Comparison of ENCODE assay signal across 9 mouse cellular contexts in the genomic region with DNA sequence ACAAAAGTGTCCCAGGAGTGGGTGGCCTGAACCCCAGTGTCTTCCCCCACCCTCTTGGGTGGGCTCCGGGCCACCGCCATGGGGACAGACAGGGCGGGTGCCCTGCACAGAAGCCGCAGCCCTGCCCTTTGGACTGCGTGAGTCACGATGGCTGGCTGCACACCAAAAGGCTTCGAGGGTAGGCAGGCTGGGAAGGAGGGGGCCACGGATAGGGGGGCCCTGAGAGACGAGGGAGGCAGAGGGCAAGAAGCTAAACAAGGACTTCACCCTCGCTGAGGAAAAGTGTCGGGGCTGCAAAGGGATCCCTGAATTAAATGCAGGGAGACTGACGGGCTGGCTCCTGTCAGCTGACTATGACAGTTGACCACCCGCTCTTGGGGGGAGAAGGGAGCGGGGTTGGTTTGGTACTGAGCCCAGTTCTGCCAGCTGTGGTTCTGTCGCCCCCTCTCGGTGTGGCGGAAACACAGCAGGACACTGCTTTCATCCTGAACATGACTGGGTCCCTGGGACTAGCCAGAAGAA. TPM values are rescaled to one million over a fixed set of nuclear protein-coding genes. Genes with fewer than 3 reads are reported as not detected.
A peak's percentile ranks its signal among the peaks of the same experiment; 100 is the strongest.
DNase-seq lines count a peak whose midpoint lies in the region; ATAC-seq and TF ChIP-seq lines count a peak whose summit lies in the region.
"Had no signal": no experiment of that assay in that cellular context is flagged by ENCODE, and none has a peak within 500 bp of the region (broad histone marks: within the 10 kb centered on the region; RNA-seq: fewer than 3 reads in every experiment).

No protein-coding gene starts in this region.

- peaks cover 9% of the 10 kb centered on the region for H3K27me3 ChIP-seq in midbrain, embryonic 10.5 days (ENCODE audit: low read depth, poor library complexity, severe bottlenecking)
- H3K27me3 ChIP-seq in midbrain, embryonic 11.5 days (ENCODE audit: control insufficient read depth, insufficient read depth, low read length): no peaks in the 10 kb centered on the region
- 0 out of 2 replicates have a peak, but pooled peaks cover under 1% of the 10 kb centered on the region for H3K27me3 ChIP-seq in hindbrain, embryonic 15.5 days

- H3K4me1 ChIP-seq in midbrain, embryonic 10.5 days: peaks cover 13% of the 10 kb centered on the region
- no peaks in the 10 kb centered on the region for H3K4me1 ChIP-seq in midbrain, embryonic 11.5 days (ENCODE audit: control insufficient read depth, insufficient read depth, low read length)
- peaks cover under 1% of the 10 kb centered on the region for H3K4me1 ChIP-seq in hindbrain, embryonic 15.5 days (replicated peaks)
- peaks cover 7% of the 10 kb centered on the region; the same call in 1 of the 2 replicates for H3K4me1 ChIP-seq in lung, adult 2 months (ENCODE audit: control insufficient read depth, insufficient read depth, low read length)

- TF ChIP-seq POLR2A in lung, adult 2 months (IDR thresholded peaks at IDR 0.05; ENCODE audit: borderline replicate concordance, extremely low read depth, low read depth, low read length): no peak

- intact Hi-C loops in gastrocnemius, adult 2 months (cut with DNase I): no loop called here
- intact Hi-C loops in left cerebral cortex, postnatal 14 days (cut with DNase I): no loop called here

- no peak overlapping the region for H3K9ac ChIP-seq in midbrain, embryonic 11.5 days (ENCODE audit: low read length)
- H3K9ac ChIP-seq in hindbrain, embryonic 15.5 days: no peak overlapping the region

- H3K4me3 ChIP-seq in midbrain, embryonic 10.5 days: no peak overlapping the region
- H3K4me3 ChIP-seq in midbrain, embryonic 11.5 days (ENCODE audit: low read depth, low read length): no peak overlapping the region
- peak overlapping the region; percentile 60 for H3K4me3 ChIP-seq in gastrocnemius, adult 2 months
- H3K4me3 ChIP-seq in hindbrain, embryonic 15.5 days: no peak overlapping the region
- H3K4me3 ChIP-seq in lung, adult 2 months (replicated peaks; ENCODE audit: extremely low read depth, low read depth, low read length): peak overlapping the region; percentile 8

- WGBS in midbrain, embryonic 10.5 days: 39% methylated on average over 17 of the region's 17 CpGs
- WGBS in midbrain, embryonic 11.5 days: 37% methylated on average over 17 of the region's 17 CpGs
- WGBS in hindbrain, embryonic 15.5 days: 31% methylated on average over 17 of the region's 17 CpGs
- WGBS in lung, adult 2 months: 23% methylated on average over 17 of the region's 17 CpGs

- peak overlapping the region; percentile 52; the same call in 1 of the 2 replicates for H3K27ac ChIP-seq in midbrain, embryonic 10.5 days (replicated peaks)
- no peak overlapping the region for H3K27ac ChIP-seq in midbrain, embryonic 11.5 days (ENCODE audit: low read depth, low read length)
- H3K27ac ChIP-seq in gastrocnemius, adult 2 months: peak overlapping the region; percentile 74
- H3K27ac ChIP-seq in hindbrain, embryonic 15.5 days (replicated peaks): no peak overlapping the region

- H3K9me3 ChIP-seq in midbrain, embryonic 10.5 days (replicated peaks): no peaks in the 10 kb centered on the region
- H3K9me3 ChIP-seq in midbrain, embryonic 11.5 days (ENCODE audit: control insufficient read depth, low read length): no peaks in the 10 kb centered on the region
- H3K9me3 ChIP-seq in hindbrain, embryonic 15.5 days: no peaks in the 10 kb centered on the region

- no peaks in the 10 kb centered on the region for H3K36me3 ChIP-seq in midbrain, embryonic 10.5 days
- no peaks in the 10 kb centered on the region for H3K36me3 ChIP-seq in midbrain, embryonic 11.5 days (ENCODE audit: control insufficient read depth, insufficient read depth, low read length)
- no peaks in the 10 kb centered on the region for H3K36me3 ChIP-seq in hindbrain, embryonic 15.5 days

- peak; percentile 52 for TF ChIP-seq CTCF in gastrocnemius, adult 2 months (IDR thresholded peaks at IDR 0.05)
- TF ChIP-seq CTCF in lung, adult 2 months (IDR thresholded peaks at IDR 0.05; ENCODE audit: insufficient read depth, low read length): peak; percentile 41

- H3K4me2 ChIP-seq in midbrain, embryonic 11.5 days: no peak overlapping the region
- H3K4me2 ChIP-seq in hindbrain, embryonic 15.5 days: peak overlapping the region; percentile 27

- no peak for ATAC-seq in midbrain, embryonic 11.5 days (ENCODE audit: low FRiP score)
- ATAC-seq in hindbrain, embryonic 15.5 days (ENCODE audit: low FRiP score, low read depth): 0 out of 2 replicates have a peak, but pooled peaks have one; percentile 66

- DNase-seq in midbrain, embryonic 10.5 days (ENCODE audit: low spot score): no peak
- DNase-seq in midbrain, embryonic 11.5 days (ENCODE audit: low spot score, missing footprints): no peak
- DNase-seq in gastrocnemius, adult 2 months: peak; percentile 74
- peak; percentile 50 for DNase-seq in lung, adult 2 months
- no peak for DNase-seq in frontal cortex, adult 2 months (ENCODE audit: extremely low spot score in 1 of 2, low spot score in 1 of 2)
- no peak for DNase-seq in left cerebral cortex, postnatal 14 days (ENCODE audit: low spot score in 2 of 2)
- DNase-seq in layer of hippocampus, adult 8-10 months (ENCODE audit: low spot score in 2 of 2): no peak

RNA-seq across cellular contexts. Expression of gene Mlph, which starts 5.2 kb away (rescaled TPM):
- 0.14 and 0.20 TPM in 2 replicates for polyA plus RNA-seq in midbrain, embryonic 10.5 days (2016; fragmentation: Nextera tagmentation; extraction: Ambion mirVana)
- 0.10 and 0.33 TPM in 2 replicates for polyA plus RNA-seq in midbrain, embryonic 11.5 days (2014; fragmentation: Nextera tagmentation; extraction: Ambion mirVana)
- total RNA-seq in gastrocnemius, adult 2 months (2021): under 1 TPM; 0.20 to 0.25 TPM
- polyA plus RNA-seq in hindbrain, embryonic 15.5 days (2015; fragmentation: Nextera tagmentation; extraction: Ambion mirVana): 0.29 and 0.35 TPM in 2 replicates
- 10.3 and 13.5 TPM in 2 replicates for polyA plus RNA-seq in lung, adult 2 months (2012; rRNA removed)
- polyA plus RNA-seq in frontal cortex, adult 2 months (2012; rRNA removed): 0.69 and 1.2 TPM in 2 replicates
- under 1 TPM; 0.51 to 0.64 TPM for total RNA-seq in left cerebral cortex, postnatal 14 days (2021)
- 1 to 10 TPM; 1.6 to 5.2 (median 3.5) TPM for total RNA-seq in layer of hippocampus, adult 8-10 months (2022)

RNA-seq across cellular contexts. Expression of gene Prlh, which starts 43.2 kb away (rescaled TPM):
- not detected in 2 replicates for polyA plus RNA-seq in midbrain, embryonic 10.5 days (2016; fragmentation: Nextera tagmentation; extraction: Ambion mirVana)
- polyA plus RNA-seq in midbrain, embryonic 11.5 days (2014; fragmentation: Nextera tagmentation; extraction: Ambion mirVana): not detected in 2 replicates
- not detected for total RNA-seq in gastrocnemius, adult 2 months (2021)
- polyA plus RNA-seq in hindbrain, embryonic 15.5 days (2015; fragmentation: Nextera tagmentation; extraction: Ambion mirVana): not detected in 2 replicates
- polyA plus RNA-seq in lung, adult 2 months (2012; rRNA removed): not detected in 2 replicates
- polyA plus RNA-seq in frontal cortex, adult 2 months (2012; rRNA removed): not detected in 2 replicates
- total RNA-seq in left cerebral cortex, postnatal 14 days (2021): not detected
- total RNA-seq in layer of hippocampus, adult 8-10 months (2022): not detected
- total RNA-seq: left cerebral cortex, postnatal 10 days had no signal

RNA-seq across cellular contexts. Expression of gene Rab17, which starts 59.8 kb away (rescaled TPM):
- not detected in 2 replicates for polyA plus RNA-seq in midbrain, embryonic 10.5 days (2016; fragmentation: Nextera tagmentation; extraction: Ambion mirVana)
- polyA plus RNA-seq in midbrain, embryonic 11.5 days (2014; fragmentation: Nextera tagmentation; extraction: Ambion mirVana): not detected in 2 replicates
- not detected for total RNA-seq in gastrocnemius, adult 2 months (2021)
- 0.10 and 0.17 TPM in 2 replicates for polyA plus RNA-seq in hindbrain, embryonic 15.5 days (2015; fragmentation: Nextera tagmentation; extraction: Ambion mirVana)
- polyA plus RNA-seq in lung, adult 2 months (2012; rRNA removed): 1.2 and 1.7 TPM in 2 replicates
- 0.06 and 0.21 TPM in 2 replicates for polyA plus RNA-seq in frontal cortex, adult 2 months (2012; rRNA removed)
- total RNA-seq in left cerebral cortex, postnatal 14 days (2021): under 1 TPM in 1 of 2 experiments, not detected in 1; 0.59 TPM
- total RNA-seq in layer of hippocampus, adult 8-10 months (2022): not detected

Comparison
In these comparisons a context has a peak if more than half of its experiments do, and no peak if none do; other contexts are left out.
1. H3K27ac ChIP-seq: peak in midbrain, embryonic 10.5 days (single experiment) and gastrocnemius, adult 2 months (single experiment); none in midbrain, embryonic 11.5 days (single experiment) and hindbrain, embryonic 15.5 days (single experiment).
2. DNase-seq: peak in gastrocnemius, adult 2 months (single experiment) and lung, adult 2 months (single experiment); none in midbrain, embryonic 10.5 days (single experiment), midbrain, embryonic 11.5 days (single experiment), frontal cortex, adult 2 months (0 of 2), left cerebral cortex, postnatal 14 days (0 of 2) and layer of hippocampus, adult 8-10 months (0 of 2).
3. H3K4me3 ChIP-seq: peak in gastrocnemius, adult 2 months (single experiment) and lung, adult 2 months (single experiment); none in midbrain, embryonic 10.5 days (single experiment), midbrain, embryonic 11.5 days (single experiment) and hindbrain, embryonic 15.5 days (single experiment).